Mouse (Mus musculus): Measurements from ENCODE around the gene Abcc4. TPM values are rescaled to one million over a fixed set of nuclear protein-coding genes. Genes with fewer than 3 reads are reported as not detected.

The Abcc4 gene
- total RNA-seq, 2 experiments from 2014 or later = 7.9 to 9.6 TPM

DNA sequence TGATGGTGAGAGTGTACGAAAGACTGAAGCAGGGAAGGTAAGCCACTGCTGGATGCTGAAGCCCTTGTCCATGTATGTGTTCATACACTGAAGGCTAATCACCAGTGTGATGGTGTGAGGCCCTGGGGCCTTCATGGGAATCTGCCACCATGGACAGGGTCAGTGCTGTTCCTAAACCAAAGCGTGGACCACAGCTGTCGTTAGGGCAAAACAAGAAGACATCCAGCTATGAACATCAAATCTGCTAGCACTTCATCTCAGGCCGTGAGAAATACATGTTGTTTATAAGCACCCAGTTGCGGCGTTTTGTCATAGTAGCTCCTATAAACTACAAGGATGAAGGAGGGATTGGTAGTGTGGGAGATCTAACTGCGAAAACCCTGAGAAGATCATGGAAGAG lies 97.7 kb downstream of the Abcc4 start:
- intact Hi-C loops (cut with DNase I) = no loop called here
- DNase-seq (ENCODE audit: low spot score in 2 of 2) = no peak

GRCm38 (mm10) chr14:118606476-118606875 lies 99.5 kb downstream of the Abcc4 start:
- intact Hi-C loops (cut with DNase I) = no loop called here
- DNase-seq (ENCODE audit: low spot score in 2 of 2) = no peak

DNA sequence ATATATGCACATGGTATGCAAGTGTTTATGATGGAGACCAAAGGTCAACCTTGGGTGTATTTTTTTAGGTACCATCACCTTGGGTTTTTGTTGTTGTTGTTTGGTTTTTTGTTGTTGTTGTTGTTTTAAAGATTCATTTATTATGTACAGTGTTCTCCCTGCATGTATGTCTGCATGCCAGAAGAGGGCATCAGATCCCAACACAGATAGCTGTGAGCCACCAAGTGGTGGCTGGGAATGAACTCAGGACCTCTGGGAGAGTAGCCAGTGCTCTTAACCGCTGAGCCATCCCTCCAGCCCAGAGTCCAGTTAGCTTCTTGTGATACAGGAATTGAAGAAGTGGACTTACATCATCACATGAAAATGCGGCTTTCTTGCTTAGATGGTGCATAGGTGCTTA lies 101.1 kb downstream of the Abcc4 start:
- intact Hi-C loops (cut with DNase I) = no loop called here
- no peak for DNase-seq (ENCODE audit: low spot score in 2 of 2)

GRCm38 (mm10) chr14:118602031-118602430 lies 104.0 kb downstream of the Abcc4 start:
- no peak for DNase-seq (ENCODE audit: low spot score in 2 of 2)
- intact Hi-C loops (cut with DNase I) = no loop called here

- intact Hi-C loops (cut with DNase I) = no loop called here
- no peak for DNase-seq (ENCODE audit: low spot score in 2 of 2)
These were observed 105.3 kb downstream of the Abcc4 start for GRCm38 (mm10) chr14:118600746-118601145.

- DNase-seq (ENCODE audit: low spot score in 2 of 2) = no peak
- intact Hi-C loops (cut with DNase I) = loop anchor here (10.0 kb wide), 2 partner anchors 364 to 594 kb away; partner anchors contain the start of gene Sox21
These were observed 107.3 kb downstream of the Abcc4 start for GRCm38 (mm10) chr14:118598757-118599156.

GRCm38 (mm10) chr14:118594463-118594862 lies 111.6 kb downstream of the Abcc4 start:
- DNase-seq (ENCODE audit: low spot score in 2 of 2) = no peak
- intact Hi-C loops (cut with DNase I) = loop anchor here (5.0 to 10.0 kb wide), 3 partner anchors 360 to 590 kb away; partner anchors contain the start of gene Sox21

DNA sequence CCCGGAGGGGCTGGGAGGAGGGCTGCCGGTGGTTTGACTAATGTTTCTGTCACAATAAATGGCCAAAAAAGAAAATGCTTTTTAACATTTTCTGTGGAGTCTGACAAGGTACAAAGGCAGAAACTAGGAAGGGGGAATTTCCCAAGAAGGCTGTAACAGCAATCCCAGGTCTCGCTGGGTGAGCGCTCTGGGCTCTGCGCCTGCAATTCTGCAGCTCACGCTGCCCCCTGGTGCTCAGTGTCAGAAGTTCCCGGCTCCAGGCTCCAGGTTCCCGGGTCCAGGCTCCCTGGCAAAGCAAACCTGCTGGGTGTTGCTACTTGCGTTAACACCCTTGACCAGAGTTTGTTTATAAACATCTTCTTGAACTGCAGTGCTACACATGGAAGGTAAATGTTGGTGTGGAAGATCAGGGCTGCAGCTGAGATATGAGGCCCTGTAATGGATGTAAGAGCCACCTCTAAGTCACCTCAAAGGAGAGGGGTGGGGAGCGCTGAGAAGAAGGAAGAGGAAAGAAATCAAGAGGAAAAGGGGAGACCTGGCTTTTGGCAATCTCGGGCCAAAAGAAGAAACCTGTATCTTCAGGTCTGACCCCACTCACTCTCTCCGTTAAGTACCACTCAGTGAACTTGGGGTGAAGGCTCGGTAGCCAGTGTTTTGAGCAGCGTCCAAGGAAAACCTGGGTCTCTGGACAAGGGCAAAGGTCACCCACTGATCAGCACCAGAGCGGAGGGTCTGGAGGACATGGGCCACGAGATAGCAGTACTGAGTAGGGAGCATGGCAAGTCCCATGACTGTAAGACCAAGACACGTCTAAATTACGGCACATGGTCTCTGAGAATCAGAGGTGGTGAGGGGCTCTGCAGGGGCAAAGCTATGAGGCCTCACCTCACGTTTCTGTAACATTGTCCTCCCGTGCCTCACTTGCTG lies 114.3 kb downstream of the Abcc4 start:
- peak; percentile 78 to 86 for DNase-seq (ENCODE audit: low spot score in 2 of 2)
- intact Hi-C loops (cut with DNase I) = loop anchor here (2.0 to 10.0 kb wide), 4 partner anchors 357 to 587 kb away; partner anchors contain the start of gene Sox21

GRCm38 (mm10) chr14:118582333-118582941 lies 123.6 kb downstream of the Abcc4 start:
- intact Hi-C loops (cut with DNase I) = no loop called here
- no peak for DNase-seq (ENCODE audit: low spot score in 2 of 2)

GRCm38 (mm10) chr14:118581673-118582072 lies 124.3 kb downstream of the Abcc4 start:
- intact Hi-C loops (cut with DNase I) = no loop called here
- DNase-seq (ENCODE audit: low spot score in 2 of 2) = no peak

- intact Hi-C loops (cut with DNase I) = no loop called here
- DNase-seq (ENCODE audit: low spot score in 2 of 2) = no peak
These were observed 126.8 kb downstream of the Abcc4 start for GRCm38 (mm10) chr14:118579013-118579728.

DNA sequence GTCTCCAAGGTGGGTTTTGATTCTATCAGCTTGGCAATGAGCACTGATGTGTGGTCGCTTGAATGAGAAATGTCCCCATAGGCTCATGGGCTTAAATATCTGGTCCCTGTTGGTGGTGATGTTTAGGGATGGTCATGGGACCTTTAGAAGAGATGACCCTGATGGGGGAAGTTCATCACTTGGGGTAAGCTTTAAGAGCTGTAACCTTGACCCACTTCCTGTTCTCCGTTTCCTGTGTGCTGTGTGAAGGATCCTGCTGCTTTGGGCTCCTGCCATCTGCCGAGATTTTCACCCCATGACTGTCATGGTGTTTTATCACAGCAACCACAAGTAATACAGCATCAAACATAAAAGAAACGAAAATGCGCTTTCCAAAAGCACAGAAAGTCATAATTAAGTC lies 128.1 kb downstream of the Abcc4 start:
- intact Hi-C loops (cut with DNase I) = no loop called here
- DNase-seq (ENCODE audit: low spot score in 2 of 2) = no peak

DNA sequence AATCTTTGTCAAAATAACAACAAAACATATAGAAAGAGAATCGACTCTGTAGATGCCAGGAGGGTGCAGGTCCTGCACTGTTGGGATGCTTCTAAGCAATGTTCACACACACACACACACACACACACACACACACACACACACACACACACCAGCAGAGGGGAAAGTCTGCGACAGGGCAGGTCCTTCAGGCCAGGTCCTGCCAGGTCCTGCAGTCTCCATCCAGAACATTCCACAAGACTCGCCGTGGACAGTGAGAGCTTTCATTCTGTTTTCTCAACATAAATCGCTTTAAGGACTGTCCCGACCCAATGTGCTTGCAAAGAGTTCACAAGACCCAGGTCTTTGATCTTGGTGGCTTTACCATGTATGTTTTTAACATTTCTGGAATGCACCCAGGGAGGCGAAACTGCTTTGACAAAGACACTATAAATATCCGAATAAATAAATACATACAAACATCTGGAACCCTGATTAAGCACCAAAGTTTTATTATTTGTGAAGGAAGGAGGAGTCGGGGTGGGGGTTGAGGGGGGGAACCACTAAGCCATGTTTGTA lies 133.3 kb downstream of the Abcc4 start:
- no peak for DNase-seq (ENCODE audit: low spot score in 2 of 2)
- intact Hi-C loops (cut with DNase I) = no loop called here

DNA sequence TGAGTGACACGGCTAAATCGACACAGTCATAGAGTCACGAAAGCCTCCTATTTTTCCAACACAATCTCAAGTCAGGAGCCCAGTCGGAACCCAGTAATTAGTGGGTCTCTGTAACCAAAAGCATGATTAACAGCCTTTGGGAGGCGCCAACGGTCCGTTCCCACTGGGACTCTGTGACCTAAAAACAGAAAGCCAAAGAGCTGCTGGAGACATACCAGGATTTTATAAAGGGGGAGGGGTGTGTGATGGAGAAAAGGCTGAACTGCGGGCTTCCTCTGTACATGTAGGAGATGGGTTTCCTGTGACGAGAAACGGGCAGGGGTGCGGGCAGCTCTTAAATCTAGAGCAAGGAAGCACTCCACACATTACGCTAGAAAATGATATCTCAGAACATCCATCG lies 136.4 kb downstream of the Abcc4 start:
- no peak for DNase-seq (ENCODE audit: low spot score in 2 of 2)
- intact Hi-C loops (cut with DNase I) = no loop called here

- intact Hi-C loops (cut with DNase I) = no loop called here
- no peak for DNase-seq (ENCODE audit: low spot score in 2 of 2)
These were observed 137.8 kb downstream of the Abcc4 start for GRCm38 (mm10) chr14:118568116-118568673.

DNA sequence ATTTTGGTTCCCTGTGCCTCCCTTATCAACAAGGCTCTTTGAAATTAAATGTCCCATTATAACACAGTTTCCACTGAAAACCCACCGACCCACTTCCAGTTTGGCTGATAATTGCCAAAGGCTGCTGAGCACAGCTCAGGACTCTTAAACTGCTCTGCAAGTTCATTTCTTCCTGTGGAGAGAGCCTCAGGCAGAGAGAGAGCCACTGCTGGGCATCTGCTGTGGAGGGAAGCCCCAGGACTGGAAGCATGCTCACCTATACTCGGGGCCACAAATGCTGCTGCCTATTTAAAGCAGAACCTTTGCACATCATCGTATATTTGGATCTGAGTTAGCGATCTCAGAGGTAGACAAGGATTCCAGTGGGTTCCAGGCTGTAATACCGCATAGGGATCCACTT lies 139.2 kb downstream of the Abcc4 start:
- intact Hi-C loops (cut with DNase I) = no loop called here
- no peak for DNase-seq (ENCODE audit: low spot score in 2 of 2)

- DNase-seq (ENCODE audit: low spot score in 2 of 2) = peak; percentile 55 to 63
- intact Hi-C loops (cut with DNase I) = no loop called here
These were observed 139.8 kb downstream of the Abcc4 start for GRCm38 (mm10) chr14:118566214-118566688.

GRCm38 (mm10) chr14:118565696-118566095 lies 140.3 kb downstream of the Abcc4 start:
- no peak for DNase-seq (ENCODE audit: low spot score in 2 of 2)

GRCm38 (mm10) chr14:118563570-118563969 lies 142.4 kb downstream of the Abcc4 start:
- intact Hi-C loops (cut with DNase I) = no loop called here
- no peak for DNase-seq (ENCODE audit: low spot score in 2 of 2)

More at GRCm38 (mm10) chr14:118565696-118566095, 140.3 kb downstream of the Abcc4 start:
- intact Hi-C loops (cut with DNase I) = no loop called here
